Mouse (Mus musculus): ENCODE measurements around the gene Col25a1.
A peak's percentile ranks its signal among the peaks of the same experiment; 100 is the strongest.

Gene Col25a1

GRCm38 (mm10) chr3:130581577-130581976 lies 450.3 kb downstream of the Col25a1 start:
- no peak for DNase-seq

GRCm38 (mm10) chr3:130582903-130583664 lies 451.8 kb downstream of the Col25a1 start:
- DNase-seq: no peak

GRCm38 (mm10) chr3:130584007-130584406 lies 452.7 kb downstream of the Col25a1 start:
- DNase-seq: no peak

- no peak for DNase-seq
Observed at GRCm38 (mm10) chr3:130595050-130595449, 463.7 kb downstream of the Col25a1 start.

- DNase-seq: no peak
Observed at GRCm38 (mm10) chr3:130601491-130601890, 470.2 kb downstream of the Col25a1 start.

GRCm38 (mm10) chr3:130607924-130608323 lies 476.6 kb downstream of the Col25a1 start:
- DNase-seq: no peak

- no peak for DNase-seq
Observed at GRCm38 (mm10) chr3:130614444-130614843, 483.1 kb downstream of the Col25a1 start.

GRCm38 (mm10) chr3:130615625-130616024 lies 484.3 kb downstream of the Col25a1 start:
- no peak for DNase-seq

GRCm38 (mm10) chr3:130617439-130617898 lies 486.2 kb downstream of the Col25a1 start, which contains the start of gene Etnppl:
Gene Etnppl (plus strand): TSS chr3:130617448.
- DNase-seq: no peak

- DNase-seq: no peak
Observed at GRCm38 (mm10) chr3:130620517-130621146, 489.3 kb downstream of the Col25a1 start.

GRCm38 (mm10) chr3:130628358-130628757 lies 497.1 kb downstream of the Col25a1 start:
- DNase-seq: peak in 1 of 2 experiments; percentile 5

GRCm38 (mm10) chr3:130633859-130634258 lies 502.6 kb downstream of the Col25a1 start:
- DNase-seq: no peak

GRCm38 (mm10) chr3:130646110-130646810 lies 515.0 kb downstream of the Col25a1 start:
- DNase-seq: no peak

All from thymus, postnatal 36 days (tissue).